Mouse (Mus musculus) CD4-positive, CD25-positive, alpha-beta regulatory T cell, adult 2 months (primary cell): ENCODE data around the gene Fndc10.
"Not testable (repeated sequence)": the region's sequence is repeated elsewhere in the genome, so short reads cannot be mapped to it uniquely, and the experiment has no call there.

Source experiments
- DNase-seq: peaks from one replicate; pipeline ENCODE4 v3.0.0-alpha.2; 2012; ENCODE audit warnings: low read depth, low spot score

Fndc10 gene

GRCm38 (mm10) chr4:155694111-155694481 is at the start of gene Fndc10:
Gene Fndc10, plus strand, starts transcription at chr4:155694342.
- DNase-seq: no peak

GRCm38 (mm10) chr4:155645308-155645707 is 48.8 kb upstream of the Fndc10 start, which contains the start of gene Gm10563:
Gene Gm10563, minus strand, starts transcription at chr4:155645408.
- DNase-seq: not testable (repeated sequence)

- no peak for DNase-seq
Measured at GRCm38 (mm10) chr4:155645721-155646120, 48.4 kb upstream of the Fndc10 start.

- no peak for DNase-seq
Measured at GRCm38 (mm10) chr4:155649355-155649754, 44.8 kb upstream of the Fndc10 start.

GRCm38 (mm10) chr4:155651553-155652269 is 42.4 kb upstream of the Fndc10 start:
- DNase-seq: no peak

- no peak for DNase-seq
Measured at GRCm38 (mm10) chr4:155652283-155653085, 41.7 kb upstream of the Fndc10 start.

- peak; percentile 23 for DNase-seq
Measured at GRCm38 (mm10) chr4:155653086-155653450, 41.1 kb upstream of the Fndc10 start, which contains the start of gene Mmp23. Gene Mmp23, minus strand, starts transcription at chr4:155653384.

GRCm38 (mm10) chr4:155653451-155654182 is 40.5 kb upstream of the Fndc10 start:
- peak; percentile 32 for DNase-seq

- no peak for DNase-seq
Measured at GRCm38 (mm10) chr4:155654183-155654455, 40.0 kb upstream of the Fndc10 start.

GRCm38 (mm10) chr4:155654456-155655298 is 39.5 kb upstream of the Fndc10 start:
- peak; percentile 76 for DNase-seq

- no peak for DNase-seq
Measured at GRCm38 (mm10) chr4:155656214-155656751, 37.9 kb upstream of the Fndc10 start.

- no peak for DNase-seq
Measured at GRCm38 (mm10) chr4:155658961-155659360, 35.2 kb upstream of the Fndc10 start.

GRCm38 (mm10) chr4:155660641-155661040 is 33.5 kb upstream of the Fndc10 start:
- DNase-seq: no peak

GRCm38 (mm10) chr4:155666903-155667302 is 27.2 kb upstream of the Fndc10 start:
- peak; percentile 41 for DNase-seq

- DNase-seq: peak; percentile 98
Measured at GRCm38 (mm10) chr4:155668689-155669597, 25.2 kb upstream of the Fndc10 start, which contains the start of gene Mib2. Gene Mib2, minus strand, starts transcription at chr4:155669198.

- DNase-seq: no peak
Measured at GRCm38 (mm10) chr4:155669598-155670075, 24.5 kb upstream of the Fndc10 start.

- DNase-seq: not testable (repeated sequence)
Measured at GRCm38 (mm10) chr4:155670236-155670635, 23.9 kb upstream of the Fndc10 start.

GRCm38 (mm10) chr4:155672082-155672481 is 22.1 kb upstream of the Fndc10 start:
- DNase-seq: no peak

GRCm38 (mm10) chr4:155675991-155676390 is 18.2 kb upstream of the Fndc10 start:
- peak; percentile 66 for DNase-seq
